Mouse (Mus musculus) adrenal gland, adult 10 weeks (tissue): Measurements from ENCODE around the gene Ngef. TPM values are rescaled to one million over a fixed set of nuclear protein-coding genes. Genes with fewer than 3 reads are reported as not detected.

ENCODE experiments used
- polyA plus RNA-seq: library from polyadenylated mRNA; stranded (reverse); fragments of 350-450 nt; fragmentation: Illumina TruSeq; extraction: RNeasy Lipid Tissue Mini Kit (QIAGEN cat#74804); gene quantifications from one replicate; pipeline ENCODE4 v1.2.3, GENCODE M21; 2014; ENCODE audit warnings: low read depth, low replicate concordance

The Ngef gene
- not detected for polyA plus RNA-seq

GRCm38 (mm10) chr1:87573800-87574215 is at the start of gene Ngef:
TSS of gene Ngef (minus strand) at chr1:87573870.

GRCm38 (mm10) chr1:87620211-87620668 is 46.6 kb upstream of the Ngef start, which contains the start of gene Inpp5d:
TSS of gene Inpp5d (plus strand) at chr1:87620312.

GRCm38 (mm10) chr1:87509561-87510165 is 64.0 kb downstream of the Ngef start, which contains the start of gene Neu2:
TSS of gene Neu2 (plus strand) at chr1:87509889.

GRCm38 (mm10) chr1:87469971-87470370 is 103.7 kb downstream of the Ngef start, which contains the start of gene Snorc:
TSS of gene Snorc (plus strand) at chr1:87470271.

Other genes starting within 250 kb of the Ngef start
- gene Gigyf2, start 246.9 kb downstream of the Ngef start, polyA plus RNA-seq = 121 TPM
- gene Kcnj13, start 179.1 kb downstream of the Ngef start, polyA plus RNA-seq = not detected
- gene Snorc, start 103.6 kb downstream of the Ngef start, polyA plus RNA-seq = not detected
- gene Neu2, start 64.0 kb downstream of the Ngef start, polyA plus RNA-seq = not detected
- gene Inpp5d, start 46.4 kb upstream of the Ngef start, polyA plus RNA-seq = 3.3 TPM
- gene Atg16l1, start 182.0 kb upstream of the Ngef start, polyA plus RNA-seq = 18.8 TPM
- 0.29 TPM for gene Sag, start 229.8 kb upstream of the Ngef start, polyA plus RNA-seq